Mouse (Mus musculus) spleen, embryonic (tissue): ENCODE measurements around the gene Axin2.
"Not testable (repeated sequence)": the region's sequence is repeated elsewhere in the genome, so short reads cannot be mapped to it uniquely, and the experiment has no call there.

Source experiments
- CTCF ChIA-PET: fragments of 350-600 bp; sonication (Branson Sonifier 250); formaldehyde crosslinking; loops from one replicate; lab custom pipeline; 2022; lab: Charles Lee

Axin2 gene

GRCm38 (mm10) chr11:108920158-108920635 is at the start of gene Axin2:
Gene Axin2, plus strand, starts transcription at chr11:108920349.
- CTCF ChIA-PET: no interaction called here

- CTCF ChIA-PET: not testable (repeated sequence)
Measured at GRCm38 (mm10) chr11:108871284-108871683, 48.9 kb upstream of the Axin2 start.

GRCm38 (mm10) chr11:108871748-108872147 is 48.4 kb upstream of the Axin2 start:
- CTCF ChIA-PET: no interaction called here

DNA sequence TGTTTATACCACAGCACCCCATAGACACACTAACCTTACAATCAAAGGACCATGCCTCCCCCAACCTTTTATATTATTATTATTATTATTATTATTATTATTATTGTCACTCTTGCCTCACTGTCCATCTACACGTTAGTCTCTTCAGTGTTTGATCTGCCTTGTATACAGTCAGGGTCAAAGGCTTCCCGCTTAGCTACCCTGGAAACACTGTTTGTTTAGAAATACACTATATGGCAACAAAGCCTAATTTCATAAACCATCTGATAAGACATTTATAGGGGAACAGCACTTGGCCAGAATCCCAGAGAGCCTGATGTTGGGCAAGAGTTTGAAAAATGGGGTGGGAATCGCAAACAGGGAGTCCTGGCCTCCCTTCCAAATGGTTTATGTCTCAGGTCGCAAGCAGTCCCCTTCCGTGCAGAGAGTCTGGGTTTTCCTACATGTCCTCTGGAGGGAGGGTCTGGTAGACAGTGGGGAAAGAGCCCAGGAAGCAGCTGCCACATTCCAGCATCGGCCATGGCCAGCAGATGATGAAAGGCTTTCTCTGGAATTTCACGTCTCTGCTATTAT is 43.4 kb upstream of the Axin2 start:
- CTCF ChIA-PET: no interaction called here

GRCm38 (mm10) chr11:108877520-108877919 is 42.6 kb upstream of the Axin2 start:
- CTCF ChIA-PET: no interaction called here

GRCm38 (mm10) chr11:108880546-108880945 is 39.6 kb upstream of the Axin2 start:
- CTCF ChIA-PET: no interaction called here

DNA sequence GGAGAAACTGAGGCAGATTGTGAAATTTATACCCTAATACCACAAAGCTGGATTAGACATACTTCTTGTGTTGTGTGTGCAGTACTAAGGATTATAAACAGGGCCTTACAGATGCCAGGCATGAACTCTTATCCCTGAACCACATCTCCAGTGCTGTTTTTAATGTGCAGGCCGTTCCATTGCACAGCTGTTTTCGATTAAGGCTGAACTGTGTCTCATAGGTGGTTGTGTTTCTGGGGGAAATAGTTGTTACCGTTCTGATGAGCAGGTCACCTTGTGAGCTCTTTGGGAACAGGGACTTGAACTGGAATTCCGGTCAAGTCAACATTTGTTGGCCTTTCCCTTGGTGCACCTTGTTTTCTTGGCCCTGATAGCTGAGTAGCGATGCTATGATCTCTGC is 38.5 kb upstream of the Axin2 start:
- CTCF ChIA-PET: no interaction called here

- CTCF ChIA-PET: no interaction called here
Measured at GRCm38 (mm10) chr11:108885276-108885896, 34.8 kb upstream of the Axin2 start.

- CTCF ChIA-PET: no interaction called here
Measured at GRCm38 (mm10) chr11:108886060-108886459, 34.1 kb upstream of the Axin2 start.

- CTCF ChIA-PET: no interaction called here
Measured at GRCm38 (mm10) chr11:108889121-108889520, 31.0 kb upstream of the Axin2 start.

DNA sequence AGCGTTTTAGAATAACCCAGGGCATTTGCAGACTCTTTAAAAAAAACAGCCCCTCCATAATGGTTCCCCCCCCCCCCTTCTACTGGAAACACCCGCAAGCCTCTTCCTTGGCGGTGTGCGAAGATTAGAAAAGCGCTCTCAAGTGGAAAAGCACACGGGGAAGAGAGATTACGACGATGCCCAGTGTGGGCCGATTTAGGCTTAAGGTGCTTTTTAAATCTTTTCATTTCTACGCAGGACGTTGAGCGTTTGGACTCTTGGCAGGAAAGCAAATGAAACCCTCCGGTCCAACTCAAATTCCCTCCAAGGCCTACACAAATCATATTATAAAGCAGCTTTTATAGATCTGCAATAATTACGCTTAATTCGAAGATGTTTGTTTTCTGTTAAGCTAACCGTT is 29.6 kb upstream of the Axin2 start:
- CTCF ChIA-PET: no interaction called here

DNA sequence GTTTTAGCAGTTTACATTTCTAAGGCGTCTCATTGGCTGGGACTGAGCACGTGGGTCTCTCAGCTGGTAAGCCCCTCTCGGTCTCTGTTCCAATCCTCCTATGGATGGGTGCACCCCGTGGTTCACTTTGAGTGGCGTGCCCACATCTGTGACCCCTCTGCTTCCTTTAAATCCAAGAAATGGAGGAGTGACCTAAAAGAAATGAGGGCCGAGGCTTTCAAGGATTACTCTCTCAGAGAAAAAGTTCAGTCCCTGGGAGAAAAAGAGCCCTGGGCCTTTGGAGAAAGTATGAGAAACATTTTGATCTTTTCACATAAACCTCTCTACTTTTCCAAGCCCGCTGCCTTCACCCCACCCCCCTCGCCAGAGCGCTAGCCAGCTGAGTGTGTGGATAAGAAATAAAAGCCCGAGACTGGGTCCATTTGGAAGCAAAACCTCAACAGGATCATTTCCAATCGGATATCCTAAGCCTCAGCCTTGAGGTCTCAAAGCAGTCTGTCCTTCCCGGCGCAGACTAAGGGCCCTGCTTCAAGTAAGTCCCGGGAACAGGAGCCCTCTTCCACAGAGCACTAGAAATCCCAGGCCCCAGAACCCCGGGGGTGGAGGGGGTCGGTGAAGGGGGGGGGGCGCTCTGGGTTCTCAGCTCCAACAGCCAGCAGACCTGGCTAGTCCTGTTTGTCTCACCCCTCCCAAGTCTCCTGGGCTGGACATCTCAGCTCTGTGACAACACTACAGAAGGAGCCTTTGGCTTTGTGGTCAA is 28.9 kb upstream of the Axin2 start:
- CTCF ChIA-PET: no interaction called here

DNA sequence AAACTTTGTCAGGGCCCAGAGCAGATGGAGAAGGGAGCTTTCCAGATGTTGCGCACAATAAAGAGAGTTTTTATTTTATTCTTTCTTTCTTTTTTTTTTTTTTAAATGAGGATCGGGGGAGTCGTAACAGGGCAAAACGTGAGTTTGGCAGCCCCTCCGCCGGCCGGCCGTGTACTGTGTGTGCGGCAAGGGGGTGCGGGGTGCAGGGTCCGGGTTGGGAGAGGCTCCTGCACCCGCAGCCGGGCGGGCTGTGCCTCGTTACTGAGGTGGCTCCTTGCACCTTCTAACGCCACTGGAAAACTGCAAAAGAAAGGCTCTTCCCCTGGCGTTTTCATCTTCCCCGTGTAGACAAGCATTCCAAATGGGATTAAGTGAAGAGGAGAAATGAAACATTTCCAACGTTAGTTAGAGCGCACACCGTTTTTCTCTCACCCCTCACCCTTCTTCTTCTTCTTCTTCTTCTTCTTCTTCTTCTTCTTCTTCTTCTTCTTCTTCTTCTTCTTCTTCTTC is 28.2 kb upstream of the Axin2 start:
- CTCF ChIA-PET: no interaction called here

GRCm38 (mm10) chr11:108892406-108892805 is 27.7 kb upstream of the Axin2 start:
- CTCF ChIA-PET: interaction anchor here (0.7 kb wide), 1 partner anchor 646 kb away, joined by 9 read pairs; no protein-coding TSS in a partner anchor

GRCm38 (mm10) chr11:108893232-108893790 is 26.8 kb upstream of the Axin2 start:
- CTCF ChIA-PET: no interaction called here

DNA sequence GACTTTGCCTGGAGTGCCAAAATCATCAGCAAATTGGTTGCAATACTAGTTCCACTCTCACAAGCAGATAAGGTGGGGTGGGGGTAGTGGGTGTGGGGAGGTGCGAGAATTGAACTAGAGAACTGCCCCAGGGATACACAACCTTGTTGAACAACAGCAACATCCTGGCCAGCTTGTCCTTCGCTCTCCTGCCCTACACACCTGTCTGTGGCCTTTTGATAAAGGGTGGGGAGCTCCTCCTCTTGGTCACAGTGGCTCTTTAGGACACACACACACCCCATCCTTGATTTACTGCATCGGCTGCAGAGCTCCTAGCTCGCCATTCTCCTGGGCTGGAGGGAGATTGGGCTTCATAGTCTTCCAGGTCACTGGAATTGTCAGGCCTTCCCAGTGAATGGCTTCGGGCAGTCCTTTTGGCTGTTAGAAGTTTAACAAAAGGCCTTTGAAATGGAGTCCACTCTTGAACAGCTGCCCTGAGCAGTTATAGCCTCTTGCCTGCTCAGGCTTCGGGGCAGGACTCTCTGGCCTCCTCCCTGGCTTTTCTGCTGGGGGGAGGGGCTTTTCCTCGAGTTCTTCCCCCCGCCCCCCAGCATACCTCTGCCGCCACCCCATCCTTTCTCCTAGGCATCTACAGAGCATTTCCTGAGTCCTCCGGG is 26.2 kb upstream of the Axin2 start:
- CTCF ChIA-PET: no interaction called here

DNA sequence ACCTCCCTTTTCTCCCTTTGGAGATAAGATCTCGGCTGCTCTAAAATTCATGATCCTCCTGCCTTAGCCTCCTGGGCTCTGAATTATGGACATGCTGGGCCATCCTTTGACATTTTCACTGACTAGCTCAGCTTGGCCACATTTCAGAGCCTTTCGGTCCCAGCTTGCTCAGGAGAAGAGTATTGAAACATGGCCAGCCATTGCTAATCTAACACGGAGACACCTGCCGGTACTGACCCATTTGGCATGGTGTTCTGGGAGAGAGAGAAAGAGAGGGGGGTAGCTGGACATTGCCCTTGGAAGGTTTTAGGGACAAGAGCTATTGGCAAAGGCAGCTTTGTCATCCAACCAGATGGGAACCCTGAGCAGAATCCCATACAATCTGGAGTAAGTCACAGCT is 23.1 kb upstream of the Axin2 start:
- CTCF ChIA-PET: no interaction called here

DNA sequence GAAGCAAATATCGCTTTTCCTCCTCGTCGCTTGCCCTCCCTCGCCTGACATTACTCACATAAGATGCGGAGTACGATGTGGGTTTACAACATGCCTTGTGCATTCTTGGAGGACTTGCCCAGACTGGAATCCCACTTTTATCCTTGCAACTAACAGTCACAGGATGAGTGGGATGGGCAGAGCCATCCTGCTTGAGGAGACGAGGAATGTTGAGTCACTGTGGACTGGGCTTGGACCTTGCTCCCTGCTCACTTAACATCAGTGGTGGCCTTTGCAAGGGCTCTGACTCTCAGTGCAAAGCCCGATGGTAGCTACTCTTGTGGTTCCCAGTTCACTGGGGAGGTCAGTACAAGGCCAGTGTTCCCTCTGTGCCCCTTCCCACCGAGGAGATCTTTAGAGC is 22.1 kb upstream of the Axin2 start:
- CTCF ChIA-PET: no interaction called here

DNA sequence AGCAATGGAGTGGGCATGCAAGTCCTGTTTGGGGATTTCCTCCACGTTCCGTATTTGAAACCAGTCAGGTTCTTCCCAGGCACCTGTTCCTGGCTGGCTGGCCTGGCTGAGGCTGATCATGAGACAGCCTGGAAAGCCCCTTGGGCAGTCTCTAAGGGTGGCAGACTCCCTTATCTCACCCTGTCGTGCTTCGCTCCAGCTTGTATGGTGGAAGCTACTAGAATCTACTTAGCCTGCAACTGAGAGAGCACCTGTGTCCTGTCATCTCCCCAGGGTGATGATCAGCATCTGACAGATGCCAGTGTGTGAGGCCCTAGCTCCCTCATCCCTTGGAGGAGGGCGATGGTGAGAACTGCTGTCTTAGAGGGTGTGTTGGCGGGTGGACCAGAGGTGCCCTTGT is 21.7 kb upstream of the Axin2 start:
- CTCF ChIA-PET: no interaction called here

DNA sequence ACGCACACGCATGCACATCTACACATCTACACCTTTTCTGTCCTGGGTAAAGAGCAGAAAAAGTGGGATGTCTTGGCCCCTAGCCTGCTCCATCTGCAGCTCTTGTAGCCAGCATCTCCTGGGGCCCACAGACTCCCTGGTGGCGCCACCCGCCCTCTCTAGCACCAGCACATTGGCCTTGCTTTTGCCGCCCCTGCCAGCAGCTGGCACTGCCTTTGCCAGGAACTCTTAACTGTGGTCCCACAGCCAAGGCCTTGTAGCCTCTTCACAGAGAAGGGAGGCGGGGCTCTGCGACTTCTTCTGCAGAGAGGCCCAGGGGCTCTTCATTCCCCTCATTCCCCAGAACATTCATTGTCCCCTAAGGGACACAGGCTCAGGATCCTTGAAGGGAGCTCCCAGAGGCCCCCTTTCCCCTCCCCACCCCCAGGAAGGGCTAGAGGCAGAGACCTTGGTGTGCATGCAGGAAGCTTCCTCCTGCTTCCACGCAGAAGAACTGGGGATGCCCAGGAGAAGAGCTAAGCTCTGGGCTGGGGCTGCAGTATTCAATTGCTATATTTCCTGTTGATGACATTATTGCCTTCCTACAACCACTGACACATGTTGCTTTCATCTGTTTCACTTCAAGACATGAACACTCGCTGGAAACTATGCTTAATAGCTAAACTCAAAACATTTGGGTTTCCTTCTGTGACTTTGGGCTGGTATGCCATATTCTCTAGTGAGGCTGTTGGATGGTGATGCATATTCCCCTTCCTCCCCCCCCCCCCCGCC is 19.2 kb upstream of the Axin2 start:
- CTCF ChIA-PET: no interaction called here

GRCm38 (mm10) chr11:108901670-108902069 is 18.5 kb upstream of the Axin2 start:
- CTCF ChIA-PET: no interaction called here
